Mouse (Mus musculus): ENCODE measurements around the gene Oxct2a. TPM values are rescaled to one million over a fixed set of nuclear protein-coding genes. Genes with fewer than 3 reads are reported as not detected.

Gene Oxct2a
- polyA plus RNA-seq, 2 experiments = 0.08 TPM; not detected in 1

DNA sequence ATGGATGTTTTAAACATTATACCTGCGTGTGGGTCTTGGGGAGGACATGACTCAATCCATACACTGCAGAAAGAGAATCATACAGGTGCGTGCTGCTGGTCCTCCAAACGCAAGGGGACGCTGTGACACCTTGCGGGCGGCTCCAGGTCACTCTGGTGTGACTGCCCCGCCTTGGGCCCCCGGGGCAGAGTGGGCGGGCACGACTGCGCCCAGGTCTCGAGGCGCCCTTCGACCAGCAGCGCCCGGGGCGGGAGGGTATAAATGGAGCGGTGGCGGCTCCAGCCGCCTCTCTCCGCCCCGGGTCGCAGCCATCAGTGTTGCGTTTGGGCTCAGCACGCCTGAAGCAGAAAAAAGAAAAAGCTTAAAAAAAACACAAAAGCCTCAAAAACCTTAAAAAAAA, 40.9 kb downstream of the Oxct2a start:
- WGBS (ENCODE audit: insufficient replicate concordance) = under 1% methylated on average over 25 of the region's 25 CpGs
- Histone ChIP-seq H3K4me3 (ENCODE audit: insufficient read depth in 1 of 2, low read depth in 2 of 2, low read length in 2 of 2) (peak overlapping the region; percentile 98 to 99; a peak in 3 of 4 replicates), H3K9ac (replicated peaks) (peak overlapping the region; percentile 99), H3K36me3 (replicated peaks; ENCODE audit: control insufficient read depth, insufficient read depth, low read depth) (peaks cover 39% of the 10 kb centered on the region), H3K27me3 (ENCODE audit: control insufficient read depth, insufficient read depth, low read length) (no peaks in the 10 kb centered on the region), H3K4me1 (replicated peaks; ENCODE audit: control insufficient read depth in 2 of 2, insufficient read depth in 2 of 2, low read length in 1 of 2) (peaks cover 17 to 24% of the 10 kb centered on the region in 2 experiments), H3K27ac (peak overlapping the region; percentile 17; the same call in 1 of the 2 replicates), H3K4me2 (ENCODE audit: low read depth) (no peak overlapping the region; the same call in 1 of the 2 replicates), H3K9me3 (ENCODE audit: control insufficient read depth, low read length) (no peaks in the 10 kb centered on the region)
- peak; percentile 89 to 91 (median 90) for DNase-seq (ENCODE audit: low read depth in 3 of 3, low spot score in 3 of 3)
- peak; percentile 96 for TF ChIP-seq CTCF (IDR thresholded peaks at IDR 0.05; ENCODE audit: low read depth)
- no peak; the same call in 1 of the 2 replicates for TF ChIP-seq EP300 (IDR thresholded peaks at IDR 0.05; ENCODE audit: low read depth)
- peak; percentile 85 for ATAC-seq (ENCODE audit: insufficient read depth)

DNA sequence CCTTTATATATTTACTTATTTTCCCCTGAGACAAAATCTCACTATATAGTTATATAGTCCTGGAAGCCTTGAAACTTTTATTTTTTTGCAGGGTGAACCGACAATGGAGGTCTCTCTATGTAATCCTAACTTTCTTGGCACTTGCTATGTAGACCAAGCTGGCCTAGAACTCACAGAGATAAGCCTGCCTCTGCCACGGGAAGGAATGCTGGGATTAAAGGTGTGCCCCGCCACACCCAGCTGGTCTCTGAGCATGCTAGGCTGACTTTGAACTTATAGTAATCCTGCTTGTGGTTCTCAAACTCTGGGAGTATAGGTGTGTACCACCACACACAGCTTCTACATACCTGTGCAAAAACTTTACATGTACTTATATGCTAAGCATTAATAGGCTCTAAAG, 43.3 kb downstream of the Oxct2a start:
- Histone ChIP-seq H3K27ac (no peak overlapping the region), H3K9ac (replicated peaks) (no peak overlapping the region), H3K4me3 (ENCODE audit: insufficient read depth in 1 of 2, low read depth in 2 of 2, low read length in 2 of 2) (no peak overlapping the region), H3K9me3 (ENCODE audit: control insufficient read depth, low read length) (no peaks in the 10 kb centered on the region), H3K36me3 (replicated peaks; ENCODE audit: control insufficient read depth, insufficient read depth, low read depth) (peaks cover 15% of the 10 kb centered on the region), H3K27me3 (ENCODE audit: control insufficient read depth, insufficient read depth, low read length) (no peaks in the 10 kb centered on the region), H3K4me1 (replicated peaks; ENCODE audit: control insufficient read depth in 2 of 2, insufficient read depth in 2 of 2, low read length in 1 of 2) (peaks cover 10 to 13% of the 10 kb centered on the region in 2 experiments), H3K4me2 (ENCODE audit: low read depth) (no peak overlapping the region; the same call in 1 of the 2 replicates)
- WGBS (ENCODE audit: insufficient replicate concordance) = 32% methylated on average over 3 of the region's 3 CpGs
- DNase-seq (ENCODE audit: low read depth in 3 of 3, low spot score in 3 of 3) = no peak
- TF ChIP-seq EP300 (IDR thresholded peaks at IDR 0.05; ENCODE audit: low read depth) (no peak), CTCF (IDR thresholded peaks at IDR 0.05; ENCODE audit: low read depth) (no peak)
- no peak for ATAC-seq (ENCODE audit: insufficient read depth)

Other genes with a start within 250 kb of the Oxct2a start
- 0.22 and 0.24 TPM in 2 replicates for gene Bmp8b, start 218.5 kb downstream of the Oxct2a start, polyA plus RNA-seq (2012; rRNA removed)
- gene Bmp8b, start 218.5 kb downstream of the Oxct2a start, polyA plus RNA-seq (2014; fragmentation: Nextera tagmentation; extraction: Ambion mirVana) = 0.24 and 0.35 TPM in 2 replicates
- gene Oxct2b, start 207.4 kb downstream of the Oxct2a start, polyA plus RNA-seq (2012; rRNA removed) = not detected in 2 replicates
- not detected in 2 replicates for gene Oxct2b, start 207.4 kb downstream of the Oxct2a start, polyA plus RNA-seq (2014; fragmentation: Nextera tagmentation; extraction: Ambion mirVana)
- 16.1 and 21.5 TPM in 2 replicates for gene Ppie, start 183.7 kb downstream of the Oxct2a start, polyA plus RNA-seq (2012; rRNA removed)
- gene Ppie, start 183.7 kb downstream of the Oxct2a start, polyA plus RNA-seq (2014; fragmentation: Nextera tagmentation; extraction: Ambion mirVana) = 38.2 and 39.5 TPM in 2 replicates
- 0.03 TPM in 1 of 2 replicates, not detected in the other for gene Hpcal4, start 140.4 kb downstream of the Oxct2a start, polyA plus RNA-seq (2012; rRNA removed)
- not detected in 2 replicates for gene Hpcal4, start 140.4 kb downstream of the Oxct2a start, polyA plus RNA-seq (2014; fragmentation: Nextera tagmentation; extraction: Ambion mirVana)
- gene Nt5c1a, start 122.1 kb downstream of the Oxct2a start, polyA plus RNA-seq (2012; rRNA removed) = not detected in 2 replicates
- gene Nt5c1a, start 122.1 kb downstream of the Oxct2a start, polyA plus RNA-seq (2014; fragmentation: Nextera tagmentation; extraction: Ambion mirVana) = not detected in 2 replicates
- gene Heyl, start 90.1 kb downstream of the Oxct2a start, polyA plus RNA-seq (2012; rRNA removed) = 0.29 and 0.42 TPM in 2 replicates
- 0.46 and 0.62 TPM in 2 replicates for gene Heyl, start 90.1 kb downstream of the Oxct2a start, polyA plus RNA-seq (2014; fragmentation: Nextera tagmentation; extraction: Ambion mirVana)
- 209 and 244 TPM in 2 replicates for gene Pabpc4, start 61.3 kb downstream of the Oxct2a start, polyA plus RNA-seq (2012; rRNA removed)
- 101 and 112 TPM in 2 replicates for gene Pabpc4, start 61.3 kb downstream of the Oxct2a start, polyA plus RNA-seq (2014; fragmentation: Nextera tagmentation; extraction: Ambion mirVana)
- gene Bmp8a, start 19.6 kb upstream of the Oxct2a start, polyA plus RNA-seq (2012; rRNA removed) = 0.08 and 0.14 TPM in 2 replicates
- 0.16 TPM in 1 of 2 replicates, not detected in the other for gene Bmp8a, start 19.6 kb upstream of the Oxct2a start, polyA plus RNA-seq (2014; fragmentation: Nextera tagmentation; extraction: Ambion mirVana)

Data from liver, embryonic 14.5 days (tissue).